Mouse (Mus musculus) lung, postnatal 0 days (tissue): ENCODE data around the gene Tcte1. TPM values are rescaled to one million over a fixed set of nuclear protein-coding genes. Genes with fewer than 3 reads are reported as not detected.

Experiments
- ATAC-seq: fragments of 200-750 bp; cut with Nextera tagmentation; 2 replicates; pipeline ENCODE4 v1.8.0; 2017; ENCODE audit warnings: moderate library complexity
- DNase-seq: peaks from one replicate; pipeline ENCODE4 v3.0.0-alpha.2; 2016; ENCODE audit warnings: low spot score
- H3K27ac ChIP-seq: fragments of 300-500 bp; sonication (generic); 2 replicates; pipeline ENCODE4 v1.5.1; 2014; ENCODE audit warnings: antibody characterized with exemption, mild to moderate bottlenecking, low read length, mixed read lengths
- H3K27me3 ChIP-seq: fragments of 300-500 bp; sonication (generic); replicated peaks from 2 replicates; pipeline ENCODE4 v1.6.1; 2014; ENCODE audit warnings: low read length, mixed read lengths; ENCODE audit not compliant: insufficient read depth
- H3K36me3 ChIP-seq: fragments of 300-500 bp; sonication (generic); 2 replicates; pipeline ENCODE4 v1.6.1; 2014; ENCODE audit warnings: low read length, mixed read lengths; ENCODE audit not compliant: insufficient read depth
- H3K4me1 ChIP-seq: fragments of 300-500 bp; sonication (generic); 2 replicates; pipeline ENCODE4 v1.6.1; 2014; ENCODE audit warnings: antibody characterized with exemption, low read depth, low read length, mixed read lengths; ENCODE audit not compliant: insufficient read depth
- H3K4me2 ChIP-seq: fragments of 300-500 bp; sonication (generic); replicated peaks from 2 replicates; pipeline ENCODE4 v1.6.1; 2014; ENCODE audit warnings: low read depth, mild to moderate bottlenecking, low read length, moderate library complexity, mixed read lengths
- H3K4me3 ChIP-seq: fragments of 300-500 bp; sonication (generic); 2 replicates; pipeline ENCODE4 v1.5.1; 2014; ENCODE audit warnings: low read depth, low read length
- H3K9ac ChIP-seq: fragments of 300-500 bp; sonication (generic); replicated peaks from 2 replicates; pipeline ENCODE4 v1.6.1; 2014; ENCODE audit warnings: low read depth, mild to moderate bottlenecking
- H3K9me3 ChIP-seq: fragments of 300-500 bp; sonication (generic); 2 replicates; pipeline ENCODE4 v1.6.1; 2016; ENCODE audit warnings: low read length, mixed read lengths
- CTCF ChIP-seq: IDR thresholded peaks from 2 replicates; pipeline ENCODE4 v1.5.1; 2016; ENCODE audit warnings: antibody characterized with exemption, mild to moderate bottlenecking
- EP300 ChIP-seq: IDR thresholded peaks from 2 replicates; pipeline ENCODE4 v1.6.1; 2016; ENCODE audit warnings: antibody characterized with exemption, mild to moderate bottlenecking, control low read depth
- WGBS: fragments of 180-500 bp; shearing (Covaris S2); extraction: QIAGEN DNeasy Blood & Tissue Kit; methylation state at CpG from one replicate; pipeline ENCODE4 v1.1.7; 2014; 5-methylcytosine and 5-hydroxymethylcytosine counted together
- polyA plus RNA-seq: library from polyadenylated mRNA; unstranded; fragments of >200 nt; fragmentation: Nextera tagmentation; extraction: Ambion mirVana; gene quantifications from 2 replicates; pipeline ENCODE4 v1.2.1, GENCODE M21; 2015

Tcte1 gene
- polyA plus RNA-seq, 1 experiment from 2014 or later = 2.8 TPM

DNA sequence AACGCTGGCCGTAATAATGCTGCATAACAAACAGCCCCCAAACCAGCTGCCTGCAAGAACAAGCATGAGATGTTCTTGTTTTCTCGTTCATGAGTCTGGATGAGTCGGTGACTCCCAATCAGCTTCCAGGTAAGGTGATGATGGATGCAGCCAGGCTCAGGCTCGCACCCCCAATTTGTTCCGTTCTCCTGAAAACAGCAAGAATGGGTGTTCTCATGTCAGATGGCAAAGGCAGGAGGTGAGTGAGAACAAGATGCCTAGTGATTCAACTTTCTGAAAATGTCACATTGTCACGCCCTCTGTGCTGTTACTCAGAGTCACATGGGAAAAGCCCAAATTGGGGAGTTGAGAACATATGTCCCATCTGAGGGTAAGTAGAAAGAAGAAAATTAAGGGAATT, 37.7 kb upstream of the Tcte1 start:
- Histone ChIP-seq H3K27me3 (no peaks in the 10 kb centered on the region), H3K36me3 (no peaks in the 10 kb centered on the region), H3K4me2 (no peak overlapping the region), H3K9me3 (no peaks in the 10 kb centered on the region), H3K4me3 (no peak overlapping the region), H3K4me1 (no peaks in the 10 kb centered on the region), H3K9ac (no peak overlapping the region), H3K27ac (no peak overlapping the region)
- ATAC-seq (no peak), DNase-seq (no peak)
- WGBS = 83% methylated on average over 7 of the region's 7 CpGs
- TF ChIP-seq EP300 (no peak), CTCF (no peak)

DNA sequence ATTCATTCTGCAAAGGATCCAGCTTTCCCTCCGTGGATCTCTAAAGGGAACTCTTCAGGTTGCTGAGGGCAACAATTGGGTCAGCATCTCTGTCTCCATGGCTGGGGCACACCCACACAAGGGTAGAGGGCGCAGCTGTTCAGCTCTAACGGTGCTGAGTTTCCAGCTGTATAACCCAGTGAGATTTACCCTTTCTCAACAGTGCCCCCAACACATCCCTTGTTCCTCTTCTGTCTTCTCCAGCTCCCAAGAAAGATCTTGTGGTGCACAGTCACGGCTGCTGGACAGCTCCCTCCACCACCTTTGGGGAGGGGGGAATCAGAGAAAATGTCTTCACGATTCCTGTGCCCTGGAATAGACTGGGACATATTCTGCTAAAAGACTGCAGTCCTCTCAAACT, 36.0 kb upstream of the Tcte1 start:
- no peak for DNase-seq
- Histone ChIP-seq H3K9ac (no peak overlapping the region), H3K4me3 (no peak overlapping the region), H3K27me3 (no peaks in the 10 kb centered on the region), H3K27ac (no peak overlapping the region), H3K36me3 (no peaks in the 10 kb centered on the region), H3K9me3 (no peaks in the 10 kb centered on the region), H3K4me2 (no peak overlapping the region), H3K4me1 (no peaks in the 10 kb centered on the region)
- no peak for ATAC-seq
- WGBS = 6% methylated on average over 5 of the region's 5 CpGs
- TF ChIP-seq EP300 = no peak
- no peak for TF ChIP-seq CTCF

- H3K4me1 ChIP-seq = no peaks in the 10 kb centered on the region
- DNase-seq = no peak
- H3K36me3 ChIP-seq = no peaks in the 10 kb centered on the region
- no peak for ATAC-seq
- H3K4me3 ChIP-seq = no peak overlapping the region
- H3K27me3 ChIP-seq = no peaks in the 10 kb centered on the region
- whole genome bisulfite sequencing = 79% methylated on average over 23 of the region's 23 CpGs
- no peak for TF ChIP-seq CTCF
- TF ChIP-seq EP300 = no peak
- H3K9ac ChIP-seq = no peak overlapping the region
- no peaks in the 10 kb centered on the region for H3K9me3 ChIP-seq
- no peak overlapping the region for H3K27ac ChIP-seq
- no peak overlapping the region for H3K4me2 ChIP-seq
Observed at GRCm38 (mm10) chr17:45488321-45489254, 34.6 kb upstream of the Tcte1 start.

GRCm38 (mm10) chr17:45489736-45490135, 33.5 kb upstream of the Tcte1 start:
- WGBS = 79% methylated on average over 6 of the region's 6 CpGs
- ATAC-seq = no peak
- Histone ChIP-seq H3K36me3 (no peaks in the 10 kb centered on the region), H3K4me3 (no peak overlapping the region), H3K4me2 (no peak overlapping the region), H3K4me1 (no peaks in the 10 kb centered on the region), H3K9ac (no peak overlapping the region), H3K9me3 (no peaks in the 10 kb centered on the region), H3K27ac (no peak overlapping the region), H3K27me3 (no peaks in the 10 kb centered on the region)
- no peak for DNase-seq
- no peak for TF ChIP-seq CTCF
- no peak for TF ChIP-seq EP300

- DNase-seq (no peak), ATAC-seq (no peak)
- H3K27me3 ChIP-seq = no peaks in the 10 kb centered on the region
- no peaks in the 10 kb centered on the region for H3K4me1 ChIP-seq
- no peak overlapping the region for H3K9ac ChIP-seq
- no peak overlapping the region for H3K4me2 ChIP-seq
- no peak overlapping the region for H3K4me3 ChIP-seq
- TF ChIP-seq EP300 (no peak), CTCF (no peak)
- no peaks in the 10 kb centered on the region for H3K9me3 ChIP-seq
- WGBS = 51% methylated on average over 13 of the region's 13 CpGs
- H3K27ac ChIP-seq = no peak overlapping the region
- no peaks in the 10 kb centered on the region for H3K36me3 ChIP-seq
Observed at GRCm38 (mm10) chr17:45490532-45491154, 32.6 kb upstream of the Tcte1 start.

- WGBS = 65% methylated on average over 11 of the region's 11 CpGs
- no peak overlapping the region for H3K4me3 ChIP-seq
- no peaks in the 10 kb centered on the region for H3K4me1 ChIP-seq
- H3K27ac ChIP-seq = no peak overlapping the region
- DNase-seq = no peak
- no peaks in the 10 kb centered on the region for H3K36me3 ChIP-seq
- TF ChIP-seq EP300 = no peak
- TF ChIP-seq CTCF = no peak
- H3K9ac ChIP-seq = no peak overlapping the region
- no peak overlapping the region for H3K4me2 ChIP-seq
- no peaks in the 10 kb centered on the region for H3K9me3 ChIP-seq
- H3K27me3 ChIP-seq = no peaks in the 10 kb centered on the region
- no peak for ATAC-seq
Observed at GRCm38 (mm10) chr17:45495398-45495797, 27.8 kb upstream of the Tcte1 start.
